ENCODE assay signal across 8 mouse cellular contexts in genomic region chr4:155785819-155786218, GRCm38 (mm10). TPM values are rescaled to one million over a fixed set of nuclear protein-coding genes. Genes with fewer than 3 reads are reported as not detected.
DNase-seq lines count a peak whose midpoint lies in the region; ATAC-seq and TF ChIP-seq lines count a peak whose summit lies in the region.

Gene Tmem88b, minus strand, starts transcription at chr4:155785874.

- H3K27ac ChIP-seq in layer of hippocampus, adult 2 months, result peak within 1 kb of the TSS; percentile 96
- H3K27ac ChIP-seq in hindbrain, embryonic 14.5 days, result no peak within 1 kb of the TSS
- peak within 1 kb of the TSS; percentile 88; the same call in 1 of the 2 replicates for H3K27ac ChIP-seq in midbrain, embryonic 13.5 days

- no peaks in the 10 kb centered on the region for H3K36me3 ChIP-seq in hindbrain, embryonic 14.5 days (replicated peaks; ENCODE audit: control insufficient read depth, insufficient read depth)
- H3K36me3 ChIP-seq in midbrain, embryonic 13.5 days, result no peaks in the 10 kb centered on the region

- no peaks in the 10 kb centered on the region for H3K9me3 ChIP-seq in hindbrain, embryonic 14.5 days (ENCODE audit: control insufficient read depth, low read length)
- H3K9me3 ChIP-seq in midbrain, embryonic 13.5 days, result no peaks in the 10 kb centered on the region

- WGBS in hindbrain, embryonic 14.5 days, result 62% methylated on average over 5 of the region's 5 CpGs
- WGBS in midbrain, embryonic 13.5 days, result 71% methylated on average over 5 of the region's 5 CpGs

- peak; percentile 60 for TF ChIP-seq CTCF in layer of hippocampus, adult 2 months (conservative IDR thresholded peaks at IDR 0.05)

- H3K4me2 ChIP-seq in hindbrain, embryonic 14.5 days (replicated peaks), result peak within 1 kb of the TSS; percentile 61
- peak within 1 kb of the TSS; percentile 76 for H3K4me2 ChIP-seq in midbrain, embryonic 13.5 days (replicated peaks)

- peaks cover 11% of the 10 kb centered on the region for H3K4me1 ChIP-seq in hindbrain, embryonic 14.5 days (replicated peaks; ENCODE audit: control insufficient read depth, insufficient read depth, low read length)
- H3K4me1 ChIP-seq in midbrain, embryonic 13.5 days (replicated peaks), result peaks cover 12% of the 10 kb centered on the region; the same call in 1 of the 2 replicates

- H3K9ac ChIP-seq in hindbrain, embryonic 14.5 days, result peak within 1 kb of the TSS; percentile 81
- peak within 1 kb of the TSS; percentile 88; the same call in 1 of the 2 replicates for H3K9ac ChIP-seq in midbrain, embryonic 13.5 days (replicated peaks)

- no peak for ATAC-seq in hindbrain, embryonic 14.5 days (ENCODE audit: low FRiP score)
- no peak for ATAC-seq in midbrain, embryonic 13.5 days
- ATAC-seq in cerebellum, adult (ENCODE audit: insufficient number of reproducible peaks, low FRiP score, low TSS enrichment), result no peak

- DNase-seq in layer of hippocampus, adult 2 months (ENCODE audit: low spot score in 2 of 2), result no peak
- no peak for DNase-seq in layer of hippocampus, adult 9-10 months (ENCODE audit: low spot score)
- DNase-seq in brain, adult 2 months (ENCODE audit: low read depth, low spot score), result peak; percentile 88
- no peak for DNase-seq in hindbrain, embryonic 14.5 days (ENCODE audit: low spot score)
- DNase-seq in lung, postnatal 25 days (ENCODE audit: low spot score), result no peak
- DNase-seq in thymus, postnatal 10 days (ENCODE audit: low spot score in 2 of 2), result no peak

- peak within 1 kb of the TSS; percentile 75 for H3K4me3 ChIP-seq in layer of hippocampus, adult 2 months
- peak within 1 kb of the TSS; percentile 56 for H3K4me3 ChIP-seq in hindbrain, embryonic 14.5 days (replicated peaks; ENCODE audit: low read length)
- peak within 1 kb of the TSS; percentile 58 for H3K4me3 ChIP-seq in midbrain, embryonic 13.5 days (replicated peaks)

- no peaks in the 10 kb centered on the region for H3K27me3 ChIP-seq in hindbrain, embryonic 14.5 days (ENCODE audit: control insufficient read depth, insufficient read depth, low read length)
- H3K27me3 ChIP-seq in midbrain, embryonic 13.5 days, result 0 out of 2 replicates have a peak, but pooled peaks cover 4% of the 10 kb centered on the region

RNA-seq across cellular contexts. Expression of gene Tmem88b, which starts in this region (rescaled TPM):
- total RNA-seq in layer of hippocampus, adult 2 months (2021), result 10 to 100 TPM; 24.0 to 24.8 TPM
- 0.84 and 0.93 TPM in 2 replicates for polyA plus RNA-seq in hindbrain, embryonic 14.5 days (2014; fragmentation: Nextera tagmentation; extraction: Ambion mirVana)
- polyA plus RNA-seq in midbrain, embryonic 13.5 days (2015; fragmentation: Nextera tagmentation; extraction: Ambion mirVana), result 0.40 and 0.58 TPM in 2 replicates
